Mouse (Mus musculus) hindbrain, postnatal 0 days (tissue): ENCODE results near the gene 6330403K07Rik. TPM values are rescaled to one million over a fixed set of nuclear protein-coding genes. Genes with fewer than 3 reads are reported as not detected.

Experiments
- ATAC-seq: fragments of 200-750 bp; cut with Nextera tagmentation; 2 replicates; pipeline ENCODE4 v1.8.0; 2017; ENCODE audit warnings: mild to moderate bottlenecking, moderate TSS enrichment, moderate library complexity
- DNase-seq: peaks from one replicate; pipeline ENCODE4 v3.0.0-alpha.2; 2015; ENCODE audit warnings: low spot score
- H3K27ac ChIP-seq: fragments of 300-500 bp; sonication (generic); 2 replicates; pipeline ENCODE4 v1.5.1; 2014; ENCODE audit warnings: mild to moderate bottlenecking
- H3K27me3 ChIP-seq: fragments of 300-500 bp; sonication (generic); 2 replicates; pipeline ENCODE4 v1.6.1; 2014; ENCODE audit warnings: low read length, mixed read lengths; ENCODE audit not compliant: insufficient read depth
- H3K36me3 ChIP-seq: fragments of 300-500 bp; sonication (generic); 2 replicates; pipeline ENCODE4 v1.6.1; 2014; ENCODE audit warnings: low read length, mixed read lengths; ENCODE audit not compliant: insufficient read depth
- H3K4me1 ChIP-seq: fragments of 300-500 bp; sonication (generic); 2 replicates; pipeline ENCODE4 v1.6.1; 2014; ENCODE audit warnings: antibody characterized with exemption, low read length, mixed read lengths; ENCODE audit not compliant: insufficient read depth
- H3K4me2 ChIP-seq: fragments of 300-500 bp; sonication (generic); 2 replicates; pipeline ENCODE4 v1.6.1; 2014; ENCODE audit warnings: low read depth, mild to moderate bottlenecking, low read length, moderate library complexity, mixed read lengths
- H3K4me3 ChIP-seq: fragments of 300-500 bp; sonication (generic); 2 replicates; pipeline ENCODE4 v1.5.1; 2014; ENCODE audit warnings: low read length
- H3K9ac ChIP-seq: fragments of 300-500 bp; sonication (generic); replicated peaks from 2 replicates; pipeline ENCODE4 v1.6.1; 2014; ENCODE audit warnings: mild to moderate bottlenecking, low read length, moderate library complexity, mixed read lengths
- H3K9me3 ChIP-seq: fragments of 300-500 bp; sonication (generic); 2 replicates; pipeline ENCODE4 v1.6.1; 2016; ENCODE audit warnings: low read length, mixed read lengths
- CTCF ChIP-seq: IDR thresholded peaks from 2 replicates; pipeline ENCODE4 v1.5.1; 2016; ENCODE audit warnings: antibody characterized with exemption, control low read depth, low read depth
- WGBS: fragments of 180-500 bp; shearing (Covaris S2); extraction: QIAGEN DNeasy Blood & Tissue Kit; methylation state at CpG from one replicate; pipeline ENCODE4 v1.1.7; 2014; 5-methylcytosine and 5-hydroxymethylcytosine counted together
- polyA plus RNA-seq: library from polyadenylated mRNA; unstranded; fragments of >200 nt; fragmentation: Nextera tagmentation; extraction: Ambion mirVana; gene quantifications from 2 replicates; pipeline ENCODE4 v1.2.1, GENCODE M21; 2015
- total RNA-seq: library from RNA; depleted of rRNA; stranded (reverse); fragments of >200 nt; gene quantifications from 2 replicates; pipeline ENCODE4 v1.2.3, GENCODE M21; 2014

The 6330403K07Rik gene
- total and polyA plus RNA-seq, 2 experiments from 2014 or later = 681 to 696 TPM

GRCm38 (mm10) chr11:71008321-71008720 lies 25.0 kb downstream of the 6330403K07Rik start:
- Histone ChIP-seq H3K27ac (no peak overlapping the region), H3K4me2 (no peak overlapping the region), H3K9ac (no peak overlapping the region), H3K9me3 (no peaks in the 10 kb centered on the region), H3K36me3 (peaks cover 40% of the 10 kb centered on the region), H3K27me3 (no peaks in the 10 kb centered on the region), H3K4me1 (no peaks in the 10 kb centered on the region), H3K4me3 (no peak overlapping the region)
- WGBS = 94% methylated on average over 3 of the region's 3 CpGs
- ATAC-seq (no peak), DNase-seq (no peak)
- TF ChIP-seq CTCF = no peak

- no peak for ATAC-seq
- Histone ChIP-seq H3K4me3 (no peak overlapping the region), H3K36me3 (peaks cover 39% of the 10 kb centered on the region), H3K4me1 (no peaks in the 10 kb centered on the region), H3K4me2 (no peak overlapping the region), H3K9me3 (no peaks in the 10 kb centered on the region), H3K27me3 (no peaks in the 10 kb centered on the region), H3K9ac (no peak overlapping the region), H3K27ac (no peak overlapping the region)
- WGBS = 90% methylated on average over 7 of the region's 7 CpGs
- no peak for DNase-seq
- TF ChIP-seq CTCF = no peak
Observed at GRCm38 (mm10) chr11:71007831-71008230, 25.5 kb downstream of the 6330403K07Rik start.

- no peaks in the 10 kb centered on the region for H3K4me1 ChIP-seq
- ATAC-seq = no peak
- DNase-seq = no peak
- no peak for TF ChIP-seq CTCF
- H3K27me3 ChIP-seq = no peaks in the 10 kb centered on the region
- H3K9me3 ChIP-seq = no peaks in the 10 kb centered on the region
- peaks cover 36% of the 10 kb centered on the region for H3K36me3 ChIP-seq
- no peak overlapping the region for H3K4me2 ChIP-seq
- H3K27ac ChIP-seq = no peak overlapping the region
- WGBS = 95% methylated on average over 6 of the region's 6 CpGs
- no peak overlapping the region for H3K4me3 ChIP-seq
- H3K9ac ChIP-seq = no peak overlapping the region
Observed at GRCm38 (mm10) chr11:71007026-71007425, 26.3 kb downstream of the 6330403K07Rik start.

- DNase-seq (no peak), ATAC-seq (no peak)
- Histone ChIP-seq H3K4me3 (peak overlapping the region; percentile 98), H3K27me3 (no peaks in the 10 kb centered on the region), H3K4me1 (no peaks in the 10 kb centered on the region), H3K27ac (no peak overlapping the region), H3K36me3 (peaks cover 18% of the 10 kb centered on the region), H3K4me2 (peak overlapping the region; percentile 95), H3K9ac (0 out of 2 replicates have a peak overlapping the region, but pooled peaks have one; percentile 21), H3K9me3 (no peaks in the 10 kb centered on the region)
- TF ChIP-seq CTCF = no peak
- 63% methylated on average over 5 of the region's 5 CpGs for WGBS
Observed at GRCm38 (mm10) chr11:71005046-71005445, 28.3 kb downstream of the 6330403K07Rik start.

- H3K4me2 ChIP-seq = peak within 1 kb of the TSS; percentile 95
- H3K9me3 ChIP-seq = no peaks in the 10 kb centered on the region
- peak; percentile 99 for ATAC-seq
- H3K4me3 ChIP-seq = peak within 1 kb of the TSS; percentile 98
- H3K9ac ChIP-seq = peak within 1 kb of the TSS; percentile 76
- under 1% methylated on average over 32 of the region's 35 CpGs for WGBS
- TF ChIP-seq CTCF = peak; percentile 65
- H3K4me1 ChIP-seq = no peaks in the 10 kb centered on the region
- peak within 1 kb of the TSS; percentile 81 for H3K27ac ChIP-seq
- no peaks in the 10 kb centered on the region for H3K27me3 ChIP-seq
- DNase-seq = peak; percentile 99
- H3K36me3 ChIP-seq = peaks cover 16% of the 10 kb centered on the region; the same call in 1 of the 2 replicates
Observed at GRCm38 (mm10) chr11:71004316-71004773, 29.0 kb downstream of the 6330403K07Rik start, which contains the start of gene Dhx33. Gene Dhx33, minus strand, starts transcription at chr11:71004437.

GRCm38 (mm10) chr11:71003611-71004315 lies 29.6 kb downstream of the 6330403K07Rik start:
- Histone ChIP-seq H3K4me3 (peak overlapping the region; percentile 98), H3K36me3 (peaks cover 20% of the 10 kb centered on the region; the same call in 1 of the 2 replicates), H3K9ac (peak overlapping the region; percentile 76), H3K27ac (peak overlapping the region; percentile 81), H3K4me1 (no peaks in the 10 kb centered on the region), H3K9me3 (no peaks in the 10 kb centered on the region), H3K27me3 (no peaks in the 10 kb centered on the region), H3K4me2 (peak overlapping the region; percentile 95)
- under 1% methylated on average over 49 of the region's 49 CpGs for WGBS
- no peak for TF ChIP-seq CTCF
- DNase-seq (peak; percentile 60), ATAC-seq (peak; percentile 84)

- H3K27me3 ChIP-seq = no peaks in the 10 kb centered on the region
- H3K4me2 ChIP-seq = no peak overlapping the region
- TF ChIP-seq CTCF = no peak
- H3K4me3 ChIP-seq = no peak overlapping the region
- DNase-seq = no peak
- H3K9me3 ChIP-seq = no peaks in the 10 kb centered on the region
- no peak overlapping the region for H3K9ac ChIP-seq
- H3K36me3 ChIP-seq = peaks cover 23% of the 10 kb centered on the region; the same call in 1 of the 2 replicates
- no peaks in the 10 kb centered on the region for H3K4me1 ChIP-seq
- no peak for ATAC-seq
- H3K27ac ChIP-seq = no peak overlapping the region
- 81% methylated on average over 4 of the region's 4 CpGs for WGBS
Observed at GRCm38 (mm10) chr11:71001167-71001566, 32.1 kb downstream of the 6330403K07Rik start.
